Mouse (Mus musculus): ENCODE measurements around the gene Actr2. TPM values are rescaled to one million over a fixed set of nuclear protein-coding genes. Genes with fewer than 3 reads are reported as not detected.
"Not testable (repeated sequence)": the region's sequence is repeated elsewhere in the genome, so short reads cannot be mapped to it uniquely, and the experiment has no call there.

Gene Actr2
- polyA plus RNA-seq, 1 experiment from 2014 or later, result 137 TPM

DNA sequence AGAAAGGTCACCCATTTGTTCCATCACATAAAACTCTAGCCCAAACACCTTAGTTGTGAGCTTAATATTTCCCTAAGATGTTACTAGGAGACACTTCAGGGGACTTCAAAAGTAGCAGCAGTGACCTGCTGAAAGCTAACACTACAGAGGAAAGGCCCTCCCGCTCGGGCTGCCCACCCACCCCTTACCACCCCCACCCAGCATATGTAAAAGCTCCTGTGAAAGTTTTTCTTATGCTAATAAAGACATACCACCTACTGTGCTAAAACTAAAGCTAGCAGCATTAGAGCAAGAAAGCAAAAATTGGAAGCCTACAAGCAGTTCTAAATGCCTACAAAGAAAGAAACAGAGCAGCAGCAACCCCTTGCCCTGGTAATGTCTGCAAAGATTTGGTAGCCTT is 48.6 kb downstream of the Actr2 start:
- H3K27me3 ChIP-seq (ENCODE audit: control insufficient read depth, insufficient read depth, low read length); H3K4me2 ChIP-seq (ENCODE audit: low read depth, low read length); H3K36me3 ChIP-seq (ENCODE audit: control insufficient read depth, insufficient read depth, low read length); ATAC-seq (ENCODE audit: insufficient read depth, low FRiP score); H3K4me1 ChIP-seq (ENCODE audit: control insufficient read depth, insufficient read depth, low read length); H3K27ac ChIP-seq (ENCODE audit: low read length); H3K4me3 ChIP-seq (replicated peaks; ENCODE audit: low read length); H3K9ac ChIP-seq (ENCODE audit: low read length); H3K9me3 ChIP-seq (replicated peaks; ENCODE audit: control insufficient read depth, low read length): not testable (repeated sequence)
- WGBS, result 66% methylated on average over 2 of the region's 2 CpGs

DNA sequence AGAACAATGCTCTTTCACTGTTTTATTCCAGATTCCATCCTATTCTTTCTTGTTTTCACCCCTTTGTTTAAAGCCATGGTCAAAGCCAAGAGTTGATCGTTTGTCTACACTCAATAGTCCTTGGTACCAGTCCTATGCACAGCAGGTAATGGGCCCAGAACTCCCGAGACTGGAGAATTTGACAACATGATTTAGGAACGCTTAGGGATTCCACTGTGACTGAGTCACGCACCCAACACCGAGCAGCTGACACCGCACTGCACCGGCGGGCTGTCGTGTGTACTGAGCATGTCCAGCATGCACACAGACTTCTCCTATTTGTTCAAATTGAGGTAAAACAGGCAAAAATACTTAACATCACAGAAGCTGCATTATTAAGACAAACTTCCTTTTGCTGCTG is 49.9 kb downstream of the Actr2 start:
- H3K9ac ChIP-seq (ENCODE audit: low read length); ATAC-seq (ENCODE audit: insufficient read depth, low FRiP score); H3K27me3 ChIP-seq (ENCODE audit: control insufficient read depth, insufficient read depth, low read length); H3K36me3 ChIP-seq (ENCODE audit: control insufficient read depth, insufficient read depth, low read length); H3K4me3 ChIP-seq (replicated peaks; ENCODE audit: low read length); H3K4me2 ChIP-seq (ENCODE audit: low read depth, low read length); H3K9me3 ChIP-seq (replicated peaks; ENCODE audit: control insufficient read depth, low read length); H3K27ac ChIP-seq (ENCODE audit: low read length); H3K4me1 ChIP-seq (ENCODE audit: control insufficient read depth, insufficient read depth, low read length): not testable (repeated sequence)
- WGBS, result 86% methylated on average over 9 of the region's 9 CpGs

DNA sequence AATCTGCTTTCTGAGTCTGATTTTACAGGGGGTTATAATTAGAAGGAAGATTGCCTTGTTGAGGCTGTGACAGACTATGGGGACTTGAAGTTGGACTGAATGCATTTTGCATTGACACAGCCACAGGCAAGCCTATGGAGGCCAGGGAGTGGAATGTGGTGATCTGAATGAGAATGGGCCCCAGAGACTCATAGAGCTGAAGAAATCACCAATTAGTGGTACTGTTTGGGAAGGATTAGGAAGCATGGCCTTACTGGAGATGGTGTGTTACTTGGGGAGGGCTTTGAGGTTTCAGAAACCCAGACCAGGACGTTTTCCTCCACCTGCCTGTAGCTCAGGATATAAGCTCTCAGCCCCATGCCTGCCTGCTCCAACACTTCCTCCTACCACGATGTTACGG is 53.0 kb downstream of the Actr2 start:
- H3K9ac ChIP-seq (ENCODE audit: low read length), result no peak overlapping the region
- 0 out of 2 replicates have a peak, but pooled peaks cover 3% of the 10 kb centered on the region for H3K9me3 ChIP-seq (replicated peaks; ENCODE audit: control insufficient read depth, low read length)
- H3K4me2 ChIP-seq (ENCODE audit: low read depth, low read length), result no peak overlapping the region
- 88% methylated on average over 3 of the region's 3 CpGs for WGBS
- no peaks in the 10 kb centered on the region for H3K27me3 ChIP-seq (ENCODE audit: control insufficient read depth, insufficient read depth, low read length)
- H3K4me1 ChIP-seq (ENCODE audit: control insufficient read depth, insufficient read depth, low read length), result no peaks in the 10 kb centered on the region
- ATAC-seq (ENCODE audit: insufficient read depth, low FRiP score), result no peak
- H3K36me3 ChIP-seq (ENCODE audit: control insufficient read depth, insufficient read depth, low read length), result peaks cover 15% of the 10 kb centered on the region; the same call in 1 of the 2 replicates
- no peak overlapping the region for H3K27ac ChIP-seq (ENCODE audit: low read length)
- H3K4me3 ChIP-seq (replicated peaks; ENCODE audit: low read length), result no peak overlapping the region

- Histone ChIP-seq H3K4me3 (replicated peaks; ENCODE audit: low read length) (no peak overlapping the region), H3K36me3 (ENCODE audit: control insufficient read depth, insufficient read depth, low read length) (peaks cover 15% of the 10 kb centered on the region; the same call in 1 of the 2 replicates), H3K4me2 (ENCODE audit: low read depth, low read length) (no peak overlapping the region), H3K27me3 (ENCODE audit: control insufficient read depth, insufficient read depth, low read length) (no peaks in the 10 kb centered on the region), H3K27ac (ENCODE audit: low read length) (no peak overlapping the region), H3K4me1 (ENCODE audit: control insufficient read depth, insufficient read depth, low read length) (no peaks in the 10 kb centered on the region), H3K9ac (ENCODE audit: low read length) (no peak overlapping the region), H3K9me3 (replicated peaks; ENCODE audit: control insufficient read depth, low read length) (0 out of 2 replicates have a peak, but pooled peaks cover 3% of the 10 kb centered on the region)
- ATAC-seq (ENCODE audit: insufficient read depth, low FRiP score), result no peak
- WGBS, result 71% methylated on average over 2 of the region's 2 CpGs
Observed at GRCm38 (mm10) chr11:20057429-20057828, 55.3 kb downstream of the Actr2 start.

DNA sequence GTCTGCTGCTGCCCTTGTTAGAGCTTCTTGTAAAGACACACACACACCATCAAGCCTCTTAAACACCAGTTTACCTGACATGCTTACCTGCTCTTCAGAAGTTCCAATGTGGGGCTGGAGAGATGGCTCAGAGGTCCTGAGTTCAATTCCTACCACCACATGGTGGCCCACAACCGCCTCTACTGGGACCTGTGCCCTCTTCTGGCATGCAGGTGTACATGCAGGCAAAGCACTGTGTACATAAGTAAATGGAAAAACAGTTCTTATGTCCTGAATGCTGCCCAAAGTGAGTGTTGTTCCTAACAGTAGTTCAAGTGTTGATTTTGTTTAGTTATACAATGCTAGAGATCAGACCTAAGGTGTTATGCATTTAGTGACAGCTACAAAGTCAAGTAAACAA is 56.5 kb downstream of the Actr2 start:
- Histone ChIP-seq H3K27ac (ENCODE audit: low read length) (no peak overlapping the region), H3K9me3 (replicated peaks; ENCODE audit: control insufficient read depth, low read length) (0 out of 2 replicates have a peak, but pooled peaks cover 3% of the 10 kb centered on the region), H3K27me3 (ENCODE audit: control insufficient read depth, insufficient read depth, low read length) (no peaks in the 10 kb centered on the region), H3K4me2 (ENCODE audit: low read depth, low read length) (no peak overlapping the region), H3K4me1 (ENCODE audit: control insufficient read depth, insufficient read depth, low read length) (no peaks in the 10 kb centered on the region), H3K4me3 (replicated peaks; ENCODE audit: low read length) (no peak overlapping the region), H3K9ac (ENCODE audit: low read length) (no peak overlapping the region), H3K36me3 (ENCODE audit: control insufficient read depth, insufficient read depth, low read length) (peaks cover 15% of the 10 kb centered on the region; the same call in 1 of the 2 replicates)
- 88% methylated on average over 1 of the region's 1 CpGs for WGBS
- no peak for ATAC-seq (ENCODE audit: insufficient read depth, low FRiP score)

DNA sequence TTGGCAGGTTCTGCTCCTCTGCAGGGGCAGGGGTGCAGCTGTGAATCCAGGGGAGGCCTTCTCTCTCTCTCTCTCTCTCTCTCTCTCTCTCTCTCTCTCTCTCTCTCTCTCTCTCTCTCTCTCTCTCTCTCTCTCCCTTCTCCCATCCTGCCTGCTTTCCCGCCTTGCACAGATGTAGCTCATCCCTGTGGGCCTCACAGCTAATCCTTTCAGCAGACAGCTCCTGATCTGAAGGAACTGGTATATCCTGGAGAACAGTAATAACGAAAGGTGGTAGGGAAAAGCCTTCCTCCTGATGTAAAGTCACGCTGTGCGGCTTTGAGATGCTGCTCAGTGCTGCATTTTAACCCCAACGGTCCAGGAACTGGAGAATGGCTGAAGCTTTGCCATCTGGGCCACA is 58.1 kb downstream of the Actr2 start:
- no peak for ATAC-seq (ENCODE audit: insufficient read depth, low FRiP score)
- no peak overlapping the region for H3K27ac ChIP-seq (ENCODE audit: low read length)
- no peak overlapping the region for H3K9ac ChIP-seq (ENCODE audit: low read length)
- peaks cover 15% of the 10 kb centered on the region; the same call in 1 of the 2 replicates for H3K36me3 ChIP-seq (ENCODE audit: control insufficient read depth, insufficient read depth, low read length)
- H3K4me1 ChIP-seq (ENCODE audit: control insufficient read depth, insufficient read depth, low read length), result no peaks in the 10 kb centered on the region
- WGBS, result 43% methylated on average over 5 of the region's 5 CpGs
- H3K9me3 ChIP-seq (replicated peaks; ENCODE audit: control insufficient read depth, low read length), result 0 out of 2 replicates have a peak, but pooled peaks cover 3% of the 10 kb centered on the region
- H3K27me3 ChIP-seq (ENCODE audit: control insufficient read depth, insufficient read depth, low read length), result no peaks in the 10 kb centered on the region
- no peak overlapping the region for H3K4me2 ChIP-seq (ENCODE audit: low read depth, low read length)
- H3K4me3 ChIP-seq (replicated peaks; ENCODE audit: low read length), result no peak overlapping the region

GRCm38 (mm10) chr11:20053951-20054350 is 58.8 kb downstream of the Actr2 start:
- Histone ChIP-seq H3K4me1 (ENCODE audit: control insufficient read depth, insufficient read depth, low read length) (no peaks in the 10 kb centered on the region), H3K4me2 (ENCODE audit: low read depth, low read length) (no peak overlapping the region), H3K9me3 (replicated peaks; ENCODE audit: control insufficient read depth, low read length) (0 out of 2 replicates have a peak, but pooled peaks cover 3% of the 10 kb centered on the region), H3K36me3 (ENCODE audit: control insufficient read depth, insufficient read depth, low read length) (peaks cover 12% of the 10 kb centered on the region; the same call in 1 of the 2 replicates), H3K4me3 (replicated peaks; ENCODE audit: low read length) (no peak overlapping the region), H3K9ac (ENCODE audit: low read length) (no peak overlapping the region), H3K27me3 (ENCODE audit: control insufficient read depth, insufficient read depth, low read length) (no peaks in the 10 kb centered on the region), H3K27ac (ENCODE audit: low read length) (no peak overlapping the region)
- WGBS, result 77% methylated on average over 3 of the region's 3 CpGs
- no peak for ATAC-seq (ENCODE audit: insufficient read depth, low FRiP score)

GRCm38 (mm10) chr11:20052814-20053536 is 59.7 kb downstream of the Actr2 start:
- Histone ChIP-seq H3K4me1 (ENCODE audit: control insufficient read depth, insufficient read depth, low read length) (no peaks in the 10 kb centered on the region), H3K27ac (ENCODE audit: low read length) (peak overlapping the region; percentile 19), H3K4me2 (ENCODE audit: low read depth, low read length) (no peak overlapping the region), H3K27me3 (ENCODE audit: control insufficient read depth, insufficient read depth, low read length) (no peaks in the 10 kb centered on the region), H3K4me3 (replicated peaks; ENCODE audit: low read length) (no peak overlapping the region), H3K9me3 (replicated peaks; ENCODE audit: control insufficient read depth, low read length) (0 out of 2 replicates have a peak, but pooled peaks cover 3% of the 10 kb centered on the region), H3K9ac (ENCODE audit: low read length) (no peak overlapping the region), H3K36me3 (ENCODE audit: control insufficient read depth, insufficient read depth, low read length) (peaks cover 8% of the 10 kb centered on the region; the same call in 1 of the 2 replicates)
- no peak for ATAC-seq (ENCODE audit: insufficient read depth, low FRiP score)
- WGBS, result 50% methylated on average over 13 of the region's 13 CpGs

GRCm38 (mm10) chr11:20045586-20045985 is 67.1 kb downstream of the Actr2 start:
- Histone ChIP-seq H3K27ac (ENCODE audit: low read length) (no peak overlapping the region), H3K9me3 (replicated peaks; ENCODE audit: control insufficient read depth, low read length) (no peaks in the 10 kb centered on the region), H3K4me2 (ENCODE audit: low read depth, low read length) (no peak overlapping the region), H3K36me3 (ENCODE audit: control insufficient read depth, insufficient read depth, low read length) (no peaks in the 10 kb centered on the region), H3K4me3 (replicated peaks; ENCODE audit: low read length) (no peak overlapping the region), H3K27me3 (ENCODE audit: control insufficient read depth, insufficient read depth, low read length) (no peaks in the 10 kb centered on the region), H3K9ac (ENCODE audit: low read length) (no peak overlapping the region), H3K4me1 (ENCODE audit: control insufficient read depth, insufficient read depth, low read length) (peaks cover 8% of the 10 kb centered on the region)
- ATAC-seq (ENCODE audit: insufficient read depth, low FRiP score), result no peak
- 80% methylated on average over 3 of the region's 3 CpGs for WGBS
